Mouse (Mus musculus): ENCODE measurements around the gene Rassf10. TPM values are rescaled to one million over a fixed set of nuclear protein-coding genes. Genes with fewer than 3 reads are reported as not detected.

Gene Rassf10
- polyA plus RNA-seq, 1 experiment, result not detected

- TF ChIP-seq MYOD1 (IDR thresholded peaks at IDR 0.05; ENCODE audit: control insufficient read depth in 1 of 3, insufficient read length in 2 of 3, low read depth in 2 of 3) (no peak), TCF12 (IDR thresholded peaks at IDR 0.05; ENCODE audit: insufficient read depth, poor library complexity, severe bottlenecking) (no peak), MAX (IDR thresholded peaks at IDR 0.05; ENCODE audit: low read depth) (no peak), POLR2AphosphoS2 (IDR thresholded peaks at IDR 0.05; ENCODE audit: insufficient read length, low read depth) (no peak), TCF3 (IDR thresholded peaks at IDR 0.05; ENCODE audit: insufficient read length, low read depth) (no peak), USF1 (IDR thresholded peaks at IDR 0.05; ENCODE audit: low read depth) (no peak), SRF (IDR thresholded peaks at IDR 0.05; ENCODE audit: control insufficient read depth, insufficient read length, low read depth) (no peak)
- Histone ChIP-seq H3K36me3 (ENCODE audit: control insufficient read depth, insufficient read depth) (no peaks in the 10 kb centered on the region), H3K4me3 (no peak overlapping the region), H3K4me2 (ENCODE audit: low read depth) (no peak overlapping the region), H3K27me3 (ENCODE audit: control insufficient read depth, insufficient read depth, insufficient read length) (peaks cover 16% of the 10 kb centered on the region), H3ac (ENCODE audit: control insufficient read depth, insufficient read length) (no peak overlapping the region), H3K79me2 (ENCODE audit: control insufficient read depth, insufficient read depth) (no peaks in the 10 kb centered on the region)
Observed at GRCm38 (mm10) chr7:112966786-112967185, 13.0 kb downstream of the Rassf10 start.

- no peaks in the 10 kb centered on the region for H3K36me3 ChIP-seq (ENCODE audit: control insufficient read depth, insufficient read depth)
- H3K79me2 ChIP-seq (ENCODE audit: control insufficient read depth, insufficient read depth), result no peaks in the 10 kb centered on the region
- no peak overlapping the region for H3K4me2 ChIP-seq (ENCODE audit: low read depth)
- TF ChIP-seq SRF (IDR thresholded peaks at IDR 0.05; ENCODE audit: control insufficient read depth, insufficient read length, low read depth) (no peak), REST (IDR thresholded peaks at IDR 0.05; ENCODE audit: insufficient read depth, insufficient read length) (no peak), MYOD1 (IDR thresholded peaks at IDR 0.05; ENCODE audit: control insufficient read depth in 1 of 3, insufficient read length in 2 of 3, low read depth in 2 of 3) (no peak), USF1 (IDR thresholded peaks at IDR 0.05; ENCODE audit: low read depth) (no peak), POLR2AphosphoS2 (IDR thresholded peaks at IDR 0.05; ENCODE audit: insufficient read length, low read depth) (no peak), MAX (IDR thresholded peaks at IDR 0.05; ENCODE audit: low read depth) (no peak), TCF3 (IDR thresholded peaks at IDR 0.05; ENCODE audit: insufficient read length, low read depth) (no peak), POLR2A (IDR thresholded peaks at IDR 0.05; ENCODE audit: insufficient read length, low read depth) (no peak), E2F4 (IDR thresholded peaks at IDR 0.05; ENCODE audit: insufficient read depth) (no peak), MYOG (IDR thresholded peaks at IDR 0.05; ENCODE audit: control insufficient read depth in 1 of 3, insufficient read depth in 1 of 3, insufficient read length in 2 of 3, low read depth in 2 of 3) (no peak)
- H3K27me3 ChIP-seq (ENCODE audit: control insufficient read depth, insufficient read depth, insufficient read length), result peaks cover 23% of the 10 kb centered on the region
- no peak overlapping the region for H3ac ChIP-seq (ENCODE audit: control insufficient read depth, insufficient read length)
- no peak overlapping the region for H3K4me3 ChIP-seq
Observed at GRCm38 (mm10) chr7:112983316-112983715, 29.6 kb downstream of the Rassf10 start.

- Histone ChIP-seq H3K36me3 (ENCODE audit: control insufficient read depth, insufficient read depth) (no peaks in the 10 kb centered on the region), H3K27me3 (ENCODE audit: control insufficient read depth, insufficient read depth, insufficient read length) (peaks cover 16% of the 10 kb centered on the region), H3ac (ENCODE audit: control insufficient read depth, insufficient read length) (no peak overlapping the region), H3K79me2 (ENCODE audit: control insufficient read depth, insufficient read depth) (no peaks in the 10 kb centered on the region), H3K4me3 (no peak overlapping the region), H3K4me2 (ENCODE audit: low read depth) (no peak overlapping the region)
- no peak for TF ChIP-seq MAX (IDR thresholded peaks at IDR 0.05; ENCODE audit: low read depth)
Observed at GRCm38 (mm10) chr7:112984704-112985577, 31.2 kb downstream of the Rassf10 start.

GRCm38 (mm10) chr7:112985578-112985949 is 31.8 kb downstream of the Rassf10 start:
- TF ChIP-seq USF1 (IDR thresholded peaks at IDR 0.05; ENCODE audit: low read depth) (no peak), MAX (IDR thresholded peaks at IDR 0.05; ENCODE audit: low read depth) (no peak), E2F4 (IDR thresholded peaks at IDR 0.05; ENCODE audit: insufficient read depth) (no peak), POLR2AphosphoS2 (IDR thresholded peaks at IDR 0.05; ENCODE audit: insufficient read length, low read depth) (no peak)
- no peaks in the 10 kb centered on the region for H3K79me2 ChIP-seq (ENCODE audit: control insufficient read depth, insufficient read depth)
- H3K36me3 ChIP-seq (ENCODE audit: control insufficient read depth, insufficient read depth), result no peaks in the 10 kb centered on the region
- H3K4me3 ChIP-seq, result no peak overlapping the region
- peaks cover 16% of the 10 kb centered on the region for H3K27me3 ChIP-seq (ENCODE audit: control insufficient read depth, insufficient read depth, insufficient read length)
- no peak overlapping the region for H3ac ChIP-seq (ENCODE audit: control insufficient read depth, insufficient read length)
- no peak overlapping the region for H3K4me2 ChIP-seq (ENCODE audit: low read depth)

GRCm38 (mm10) chr7:112992928-112993327 is 39.2 kb downstream of the Rassf10 start:
- peaks cover 19% of the 10 kb centered on the region for H3K27me3 ChIP-seq (ENCODE audit: control insufficient read depth, insufficient read depth, insufficient read length)
- no peak overlapping the region for H3K4me2 ChIP-seq (ENCODE audit: low read depth)
- H3K4me3 ChIP-seq, result no peak overlapping the region
- H3K79me2 ChIP-seq (ENCODE audit: control insufficient read depth, insufficient read depth), result no peaks in the 10 kb centered on the region
- H3ac ChIP-seq (ENCODE audit: control insufficient read depth, insufficient read length), result no peak overlapping the region
- TF ChIP-seq POLR2A (IDR thresholded peaks at IDR 0.05; ENCODE audit: insufficient read length, low read depth) (no peak), REST (IDR thresholded peaks at IDR 0.05; ENCODE audit: insufficient read depth, insufficient read length) (no peak), MYOG (IDR thresholded peaks at IDR 0.05; ENCODE audit: control insufficient read depth in 1 of 3, insufficient read depth in 1 of 3, insufficient read length in 2 of 3, low read depth in 2 of 3) (no peak)
- H3K36me3 ChIP-seq (ENCODE audit: control insufficient read depth, insufficient read depth), result no peaks in the 10 kb centered on the region

Measured in myocyte (in vitro differentiated cells).